Mouse (Mus musculus): ENCODE measurements at regions not wholly inside any gene's neighbourhood (a gene's known extent, or its start where the extent isn't known, plus 50 kb on each side); places are given as distances from the start of the nearest gene placed in this dataset.
A peak's percentile ranks its signal among the peaks of the same experiment; 100 is the strongest.

DNA sequence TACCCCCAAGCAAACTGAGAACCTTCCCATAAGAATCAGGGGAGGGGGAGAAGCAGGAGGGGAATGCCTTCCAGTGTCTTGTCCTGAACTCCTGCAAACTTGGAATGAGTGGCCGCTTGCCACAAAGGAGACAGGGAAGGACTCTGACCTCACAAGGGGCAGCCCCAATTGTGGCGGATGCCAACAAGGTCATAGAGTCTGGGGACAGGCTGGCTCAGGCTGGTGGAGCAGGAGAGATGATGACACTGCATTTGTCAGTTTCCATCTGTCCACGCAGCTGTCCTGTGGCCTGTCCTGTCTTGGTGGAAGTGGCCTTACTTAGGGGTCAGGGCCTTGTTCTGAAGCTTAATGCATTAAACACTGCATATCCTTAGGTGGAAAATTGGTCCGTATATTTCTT lies 414.4 kb upstream of the Nr5a2 start:
- ATAC-seq (replicated peaks; ENCODE audit: low read depth, poor library complexity, severe bottlenecking): no peak

DNA sequence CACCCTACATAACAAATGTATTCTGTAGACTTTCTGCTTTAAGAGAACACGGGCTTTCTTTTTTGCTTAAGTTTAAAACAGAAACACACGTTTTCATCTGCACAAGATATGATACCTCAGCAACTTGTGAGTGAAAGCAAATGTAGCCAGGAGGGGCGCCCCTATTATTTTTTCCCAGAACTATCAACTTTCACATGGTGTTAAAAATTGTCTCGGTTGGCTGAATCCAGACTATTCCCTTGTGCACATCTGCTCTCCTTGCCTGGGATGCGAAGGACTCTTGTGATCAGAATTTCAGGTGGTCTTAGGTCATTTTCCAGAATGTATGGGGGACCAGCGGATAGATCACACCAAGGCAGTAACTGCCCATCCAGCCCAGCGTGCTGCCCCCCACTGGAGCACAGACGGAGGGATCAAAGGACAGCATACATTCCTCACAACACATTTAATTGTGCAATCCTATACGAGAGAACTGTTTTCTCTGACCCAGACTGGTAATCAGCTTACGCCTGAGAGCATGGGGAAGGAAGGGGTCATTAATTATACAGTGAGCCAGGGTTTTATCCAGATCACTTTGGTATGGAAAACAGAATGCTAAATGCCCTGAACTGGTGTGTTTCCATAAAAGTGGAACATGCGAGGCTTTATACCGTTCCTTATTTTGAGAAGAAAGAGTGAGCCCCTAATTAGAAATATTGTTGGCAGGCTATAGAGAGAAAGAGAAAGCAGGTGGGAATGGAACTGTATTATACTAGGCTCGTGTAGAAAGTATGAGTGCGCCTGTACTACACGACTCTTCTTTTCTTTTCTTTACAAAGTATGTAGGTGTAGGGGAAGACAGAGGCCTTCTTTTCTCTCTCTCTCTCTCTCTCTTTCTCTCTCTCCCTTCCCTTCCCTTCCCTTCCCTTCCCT lies 413.5 kb upstream of the Nr5a2 start:
- no peak for ATAC-seq (replicated peaks; ENCODE audit: low read depth, poor library complexity, severe bottlenecking)

- ATAC-seq (replicated peaks; ENCODE audit: low read depth, poor library complexity, severe bottlenecking): no peak
These were observed 412.0 kb upstream of the Nr5a2 start for GRCm38 (mm10) chr1:137372236-137372635.

- ATAC-seq (replicated peaks; ENCODE audit: low read depth, poor library complexity, severe bottlenecking): no peak
These were observed 404.1 kb upstream of the Nr5a2 start for GRCm38 (mm10) chr1:137364396-137364795.

- ATAC-seq (replicated peaks; ENCODE audit: low read depth, poor library complexity, severe bottlenecking): no peak
These were observed 403.7 kb upstream of the Nr5a2 start for GRCm38 (mm10) chr1:137363969-137364368.

DNA sequence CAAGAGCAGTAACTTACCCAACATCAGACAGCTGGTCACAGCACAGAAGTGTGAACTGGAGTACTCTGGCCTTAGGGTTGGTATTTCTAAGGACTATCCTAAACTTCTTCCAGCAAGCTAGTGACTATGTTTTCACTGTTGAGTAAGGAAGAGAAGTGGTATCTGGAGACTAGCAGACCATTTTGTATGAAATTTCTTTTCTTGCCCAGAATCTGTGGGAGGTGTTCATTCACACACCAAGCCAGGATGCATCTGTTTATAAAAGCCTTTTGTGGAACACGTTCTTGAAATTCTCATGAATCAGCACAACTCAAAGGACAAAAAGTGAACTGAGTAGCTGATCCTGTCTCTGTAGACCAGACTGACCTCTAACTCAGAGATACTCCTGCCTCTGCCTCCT lies 403.3 kb upstream of the Nr5a2 start:
- ATAC-seq (replicated peaks; ENCODE audit: low read depth, poor library complexity, severe bottlenecking): no peak

DNA sequence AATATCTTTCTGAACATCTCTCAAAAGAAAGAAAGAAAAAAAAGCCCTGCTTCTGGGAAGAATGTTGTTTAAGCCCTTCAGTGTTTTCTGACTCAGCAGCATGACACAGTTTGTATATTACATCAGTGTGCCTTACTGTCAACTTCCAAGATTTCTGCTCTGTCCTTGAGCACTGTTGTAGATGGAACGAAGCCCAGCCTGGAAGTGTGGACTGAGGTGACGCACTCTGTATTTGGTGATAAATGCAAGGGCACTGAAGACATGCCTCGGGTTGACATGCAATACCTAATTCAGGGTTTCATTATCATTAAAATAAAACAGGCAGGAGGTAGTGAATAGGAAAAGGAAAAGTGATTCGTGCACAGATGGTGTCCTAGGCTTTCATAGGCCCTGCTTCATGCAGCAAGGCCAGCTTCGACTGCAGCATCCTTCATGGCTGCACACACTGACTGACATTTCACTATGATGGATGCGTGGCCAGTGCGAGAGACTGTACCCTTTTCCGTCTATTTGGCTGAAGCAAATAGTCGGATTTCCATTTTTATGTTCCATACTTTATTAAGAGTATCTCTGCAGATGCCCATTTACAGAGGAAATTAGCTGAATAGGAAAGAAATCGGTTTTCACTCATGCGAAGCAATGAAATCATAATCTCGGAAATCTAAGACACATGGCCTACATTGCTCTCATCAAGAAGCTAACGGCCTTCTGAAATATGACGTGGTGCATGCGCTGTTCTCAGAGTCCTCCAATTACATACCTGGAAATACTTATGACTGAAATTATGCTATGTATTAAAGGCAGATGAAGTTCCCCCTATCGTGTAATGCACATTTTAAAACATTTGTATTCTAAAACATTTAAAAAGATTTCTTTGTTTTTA lies 400.7 kb upstream of the Nr5a2 start:
- no peak for ATAC-seq (replicated peaks; ENCODE audit: low read depth, poor library complexity, severe bottlenecking)

DNA sequence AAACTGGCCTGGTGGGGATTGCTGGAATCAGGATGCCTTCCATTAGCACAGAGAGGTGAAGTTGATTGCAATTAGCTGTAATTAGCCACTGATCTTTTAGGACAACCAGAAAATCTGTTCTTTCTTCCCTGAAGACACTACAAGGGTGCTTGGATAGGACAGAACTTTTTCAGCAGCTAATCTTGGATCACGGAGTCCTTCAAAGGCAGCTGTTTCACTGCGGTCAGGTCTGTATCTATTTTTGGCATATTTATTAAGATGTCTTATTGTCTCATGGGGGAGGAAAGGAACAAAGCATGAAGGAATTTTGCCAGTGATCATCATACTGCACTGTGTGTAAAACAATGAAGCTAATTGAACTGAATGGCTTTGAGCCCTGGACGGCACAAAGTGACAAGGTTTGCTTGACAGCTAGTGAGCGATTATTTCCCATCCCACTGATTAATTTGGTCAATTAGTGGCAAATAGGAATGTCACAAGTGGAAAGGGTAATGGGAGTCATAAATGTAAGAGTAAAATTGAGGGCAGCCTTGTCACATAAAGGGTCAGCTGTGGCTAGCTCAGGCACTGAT lies 395.8 kb upstream of the Nr5a2 start:
- ATAC-seq (replicated peaks; ENCODE audit: low read depth, poor library complexity, severe bottlenecking): no peak

GRCm38 (mm10) chr1:137352390-137353027 lies 392.3 kb upstream of the Nr5a2 start:
- no peak for ATAC-seq (replicated peaks; ENCODE audit: low read depth, poor library complexity, severe bottlenecking)

- ATAC-seq (replicated peaks; ENCODE audit: low read depth, poor library complexity, severe bottlenecking): no peak
These were observed 373.9 kb upstream of the Nr5a2 start for GRCm38 (mm10) chr1:137334137-137334536.

DNA sequence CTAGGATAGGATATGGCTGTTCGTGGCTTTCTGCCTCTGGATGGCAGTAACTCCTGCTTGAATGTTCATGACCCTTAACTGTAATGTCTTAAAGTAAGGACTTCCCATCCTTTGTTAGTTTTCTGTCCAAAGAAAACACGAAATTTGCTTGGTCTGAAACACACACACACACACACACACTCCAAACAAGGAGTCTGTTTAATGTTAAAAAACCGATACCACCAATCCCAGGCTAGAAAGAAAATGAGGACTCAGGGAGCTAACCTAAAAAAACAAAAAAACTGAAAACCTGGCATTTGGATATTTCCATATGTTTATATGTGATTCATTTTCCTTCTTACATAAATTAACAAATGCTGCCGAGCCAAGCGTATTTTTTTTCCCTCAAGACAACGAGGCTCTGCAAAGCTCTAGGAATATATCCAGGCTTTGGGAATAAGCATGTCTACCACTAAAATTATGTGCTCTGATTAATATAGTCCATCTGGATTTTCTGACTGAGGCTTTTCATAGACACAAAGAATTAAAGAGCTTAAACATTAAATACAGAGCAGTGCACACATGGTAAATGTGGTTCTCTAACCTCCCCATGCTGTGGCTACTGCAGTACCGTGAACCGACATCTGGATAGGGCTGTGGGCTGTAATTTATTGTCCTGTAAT lies 372.0 kb upstream of the Nr5a2 start:
- ATAC-seq (replicated peaks; ENCODE audit: low read depth, poor library complexity, severe bottlenecking): no peak

GRCm38 (mm10) chr1:137331746-137332107 lies 371.5 kb upstream of the Nr5a2 start:
- ATAC-seq (replicated peaks; ENCODE audit: low read depth, poor library complexity, severe bottlenecking): no peak

DNA sequence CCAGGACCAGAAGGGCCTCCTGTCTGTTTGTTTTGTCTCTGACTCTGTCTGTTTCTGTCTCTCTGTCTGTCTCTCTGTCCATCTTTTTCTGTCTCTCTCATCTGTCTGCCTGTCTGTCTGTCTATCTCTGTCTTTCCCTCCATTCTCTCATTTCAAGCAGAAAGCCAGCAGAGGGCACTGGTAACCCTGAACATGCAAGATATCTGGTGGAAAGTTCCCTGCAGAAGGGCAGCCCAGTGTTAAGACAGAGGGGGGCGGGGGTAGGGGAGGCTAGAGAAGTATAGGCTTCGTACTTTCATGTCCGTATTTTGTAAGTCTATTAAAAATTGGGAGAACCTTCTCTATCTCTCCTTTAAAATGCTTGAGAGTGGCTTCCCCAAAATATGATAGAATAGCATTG lies 370.4 kb upstream of the Nr5a2 start:
- peak; percentile 99 for ATAC-seq (replicated peaks; ENCODE audit: low read depth, poor library complexity, severe bottlenecking)

DNA sequence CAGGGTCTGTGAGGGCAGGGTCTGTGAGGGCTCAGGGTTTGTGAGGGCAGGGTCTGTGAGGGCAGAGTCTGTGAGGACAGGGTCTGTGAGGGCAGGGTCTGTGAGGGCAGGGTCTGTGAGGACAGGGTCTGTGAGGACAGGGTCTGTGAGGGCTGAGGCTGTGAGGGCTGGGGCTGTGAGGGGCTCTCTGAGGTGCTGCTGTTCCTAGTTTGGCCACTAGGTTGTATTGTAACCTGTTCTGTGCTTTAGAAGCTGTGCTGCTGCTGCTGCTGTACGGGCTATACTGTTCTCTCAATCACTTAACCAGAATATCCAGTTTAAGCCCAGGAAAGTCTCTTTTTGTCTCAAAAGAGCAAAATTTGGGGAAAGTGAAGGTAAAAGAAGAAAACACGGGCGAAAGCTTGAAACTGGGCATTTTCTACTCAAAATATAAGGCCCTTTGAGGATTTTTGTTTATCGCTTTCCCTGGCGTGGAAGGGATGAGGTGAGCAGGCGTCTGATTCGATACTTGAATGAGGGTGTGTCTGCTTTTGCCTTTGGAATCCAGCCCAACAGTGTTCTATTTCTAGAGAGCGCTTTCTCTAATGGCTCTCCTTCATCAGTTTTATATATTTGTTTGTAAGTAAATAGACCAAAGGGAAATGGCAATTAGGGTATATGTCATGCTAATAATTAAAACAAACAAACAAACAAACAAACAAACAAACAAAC lies 363.8 kb upstream of the Nr5a2 start:
- ATAC-seq (replicated peaks; ENCODE audit: low read depth, poor library complexity, severe bottlenecking): peak; percentile 93

DNA sequence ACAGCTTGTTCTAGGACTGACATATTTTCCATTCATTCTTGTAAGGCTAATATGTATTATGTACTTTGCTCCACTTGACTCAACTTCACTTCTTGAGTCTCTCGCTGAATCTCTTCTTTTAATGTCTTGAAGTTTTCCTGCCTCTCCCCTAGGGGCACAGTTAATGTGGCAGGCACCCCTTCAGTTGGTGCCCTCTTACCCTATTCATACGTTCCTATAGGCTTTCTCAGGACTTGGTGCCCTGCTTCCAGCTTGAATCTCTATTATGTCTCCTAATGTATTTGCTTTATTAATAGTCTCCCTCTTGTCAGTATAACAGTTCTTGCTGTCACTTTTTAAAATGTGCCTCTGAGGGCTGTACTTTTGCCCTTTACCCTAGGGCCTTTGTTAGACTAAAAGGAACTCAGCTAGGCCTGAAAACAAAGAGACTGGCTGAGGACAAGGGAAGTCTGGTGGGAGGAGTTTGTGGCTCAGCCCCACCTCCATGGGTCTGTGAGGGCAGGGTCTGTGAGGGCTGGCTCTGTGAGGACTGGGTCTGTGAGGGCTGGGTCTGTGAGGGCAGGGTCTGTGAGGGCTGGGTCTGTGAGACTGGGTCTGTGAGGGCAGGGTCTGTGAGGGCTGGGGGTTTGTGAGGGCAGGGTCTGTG lies 362.9 kb upstream of the Nr5a2 start:
- 0 out of 2 replicates have a peak, but pooled peaks have one; percentile 47 for ATAC-seq (replicated peaks; ENCODE audit: low read depth, poor library complexity, severe bottlenecking)

- no peak for ATAC-seq (replicated peaks; ENCODE audit: low read depth, poor library complexity, severe bottlenecking)
These were observed 342.6 kb upstream of the Nr5a2 start for GRCm38 (mm10) chr1:137302757-137303422.

DNA sequence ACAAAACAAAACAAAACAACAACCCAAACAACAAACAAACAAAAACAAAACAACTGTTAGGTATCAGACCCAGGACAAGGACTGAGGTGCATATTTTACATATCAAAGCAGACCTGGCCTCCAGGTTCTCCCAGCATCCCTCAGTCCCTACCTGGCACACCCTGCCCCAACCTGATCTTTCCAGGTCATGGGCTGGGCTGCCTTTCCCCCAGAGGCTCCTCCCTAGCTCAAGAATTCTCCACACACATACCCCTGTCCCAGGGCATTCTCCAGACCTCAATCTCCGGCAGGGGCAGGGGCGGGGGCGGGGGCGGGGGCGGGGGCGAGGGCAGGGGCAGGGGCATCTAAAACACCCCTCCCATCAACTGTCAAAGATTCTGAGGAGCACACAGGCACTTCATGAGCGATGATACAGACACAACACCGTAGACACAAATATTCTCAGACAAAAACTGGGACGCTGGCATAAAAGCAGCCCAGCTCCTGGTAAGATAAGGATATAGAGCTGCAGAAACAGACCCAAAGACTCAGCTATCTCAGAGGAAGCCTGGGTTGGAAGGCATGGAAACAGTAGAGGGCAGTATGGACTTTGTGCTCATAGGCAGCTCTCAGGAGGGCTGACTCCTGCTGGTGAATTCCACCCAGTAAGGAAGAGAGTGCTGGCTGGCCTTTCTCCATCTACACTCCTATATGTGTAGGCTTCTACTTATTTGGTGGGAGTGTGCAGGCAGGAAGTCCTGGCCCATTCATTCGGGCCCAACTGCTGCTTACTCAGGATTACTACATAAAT lies 337.7 kb upstream of the Nr5a2 start:
- peak; percentile 39; the same call in 1 of the 2 replicates for ATAC-seq (replicated peaks; ENCODE audit: low read depth, poor library complexity, severe bottlenecking)

Measured in common myeloid progenitor, adult 5-6 weeks (primary cell).